Mouse (Mus musculus) limb, embryonic 14.5 days (tissue): Measurements from ENCODE around the gene Col18a1. TPM values are rescaled to one million over a fixed set of nuclear protein-coding genes. Genes with fewer than 3 reads are reported as not detected.

ENCODE experiments used
- ATAC-seq: fragments of 200-750 bp; cut with Nextera tagmentation; 2 replicates; pipeline ENCODE4 v1.8.0; 2017; ENCODE audit warnings: low read depth, moderate number of reproducible peaks, moderate TSS enrichment; ENCODE audit not compliant: low FRiP score
- DNase-seq: peaks from one replicate; pipeline ENCODE4 v3.0.0-alpha.2; 2015; ENCODE audit warnings: low spot score
- H3K27ac ChIP-seq: fragments of 300-500 bp; sonication (generic); replicated peaks from 2 replicates; pipeline ENCODE4 v1.5.1; 2014; ENCODE audit warnings: low read depth, mild to moderate bottlenecking, low read length, moderate library complexity, mixed read lengths
- H3K27me3 ChIP-seq: fragments of 300-500 bp; sonication (generic); 2 replicates; pipeline ENCODE4 v1.6.1; 2014; ENCODE audit warnings: low read length, mixed read lengths; ENCODE audit not compliant: control insufficient read depth, insufficient read depth
- H3K36me3 ChIP-seq: fragments of 300-500 bp; sonication (generic); 2 replicates; pipeline ENCODE4 v1.6.1; 2014; ENCODE audit warnings: mild to moderate bottlenecking, low read length, moderate library complexity, mixed read lengths; ENCODE audit not compliant: control insufficient read depth, insufficient read depth
- H3K4me1 ChIP-seq: fragments of 300-500 bp; sonication (generic); 2 replicates; pipeline ENCODE4 v1.6.1; 2014; ENCODE audit warnings: antibody characterized with exemption, low read length, mixed read lengths; ENCODE audit not compliant: control insufficient read depth, insufficient read depth
- H3K4me2 ChIP-seq: fragments of 300-500 bp; sonication (generic); replicated peaks from 2 replicates; pipeline ENCODE4 v1.6.1; 2014; ENCODE audit warnings: low read depth, mild to moderate bottlenecking, low read length, moderate library complexity; ENCODE audit not compliant: severe bottlenecking
- H3K4me3 ChIP-seq: fragments of 300-500 bp; sonication (generic); replicated peaks from 2 replicates; pipeline ENCODE4 v1.5.1; 2014; ENCODE audit warnings: low read length
- H3K9ac ChIP-seq: fragments of 300-500 bp; sonication (generic); 2 replicates; pipeline ENCODE4 v1.6.1; 2014; ENCODE audit warnings: mild to moderate bottlenecking, low read depth, low read length, moderate library complexity; ENCODE audit not compliant: severe bottlenecking
- H3K9me3 ChIP-seq: fragments of 300-500 bp; sonication (generic); 2 replicates; pipeline ENCODE4 v1.6.1; 2016; ENCODE audit warnings: low read length; ENCODE audit not compliant: control insufficient read depth
- POLR2A ChIP-seq: fragments of 200-500 bp; IDR thresholded peaks from 2 replicates; pipeline ENCODE4 v1.8.0; 2012; ENCODE audit warnings: inconsistent platforms, mild to moderate bottlenecking, moderate library complexity, borderline replicate concordance; ENCODE audit not compliant: insufficient read depth, insufficient read length; ENCODE audit errors: extremely low read depth
- WGBS: fragments of 180-500 bp; shearing (Covaris S2); extraction: QIAGEN DNeasy Blood & Tissue Kit; methylation state at CpG from one replicate; pipeline ENCODE4 v1.1.7; 2014; 5-methylcytosine and 5-hydroxymethylcytosine counted together
- polyA plus RNA-seq, 2 experiments: library from polyadenylated mRNA; depleted of rRNA in 1 of 2; stranded (reverse) in 1 of 2; unstranded in 1 of 2; fragments of >200 nt; fragmentation: Nextera tagmentation in 1 of 2; extraction: Ambion mirVana in 1 of 2; gene quantifications; 2 replicates each; pipeline versions ENCODE4 v1.2.1 to v1.2.3; 2012 to 2014

Col18a1 gene
- polyA plus RNA-seq, 2 experiments: 66.4 to 77.8 TPM

- Histone ChIP-seq H3K9me3 (no peaks in the 10 kb centered on the region), H3K27me3 (no peaks in the 10 kb centered on the region), H3K27ac (no peak overlapping the region), H3K9ac (no peak overlapping the region), H3K36me3 (no peaks in the 10 kb centered on the region), H3K4me2 (no peak overlapping the region), H3K4me3 (no peak overlapping the region), H3K4me1 (peaks cover 8% of the 10 kb centered on the region)
- DNase-seq (no peak), ATAC-seq (no peak)
- no peak for TF ChIP-seq POLR2A
- WGBS: 73% methylated on average over 6 of the region's 6 CpGs
Measured at GRCm38 (mm10) chr10:77028782-77029296, 137.5 kb downstream of the Col18a1 start.

- H3K4me2 ChIP-seq: no peak overlapping the region
- no peak overlapping the region for H3K9ac ChIP-seq
- ATAC-seq (no peak), DNase-seq (no peak)
- H3K27ac ChIP-seq: no peak overlapping the region
- H3K9me3 ChIP-seq: no peaks in the 10 kb centered on the region
- TF ChIP-seq POLR2A: no peak
- H3K36me3 ChIP-seq: no peaks in the 10 kb centered on the region
- no peaks in the 10 kb centered on the region for H3K27me3 ChIP-seq
- no peak overlapping the region for H3K4me3 ChIP-seq
- WGBS: 66% methylated on average over 3 of the region's 3 CpGs
- H3K4me1 ChIP-seq: no peaks in the 10 kb centered on the region
Measured at GRCm38 (mm10) chr10:77026944-77027343, 139.4 kb downstream of the Col18a1 start.

GRCm38 (mm10) chr10:77024231-77024630, 142.1 kb downstream of the Col18a1 start:
- no peak for ATAC-seq
- H3K36me3 ChIP-seq: no peaks in the 10 kb centered on the region
- 81% methylated on average over 5 of the region's 5 CpGs for WGBS
- H3K4me3 ChIP-seq: no peak overlapping the region
- H3K4me1 ChIP-seq: no peaks in the 10 kb centered on the region
- H3K27me3 ChIP-seq: no peaks in the 10 kb centered on the region
- no peak for DNase-seq
- TF ChIP-seq POLR2A: no peak
- no peak overlapping the region for H3K4me2 ChIP-seq
- H3K9ac ChIP-seq: no peak overlapping the region
- H3K27ac ChIP-seq: no peak overlapping the region
- no peaks in the 10 kb centered on the region for H3K9me3 ChIP-seq

- no peak for TF ChIP-seq POLR2A
- H3K27ac ChIP-seq: no peak overlapping the region
- DNase-seq (no peak), ATAC-seq (no peak)
- H3K4me2 ChIP-seq: no peak overlapping the region
- H3K4me1 ChIP-seq: no peaks in the 10 kb centered on the region
- WGBS: 81% methylated on average over 13 of the region's 13 CpGs
- H3K9ac ChIP-seq: no peak overlapping the region
- no peaks in the 10 kb centered on the region for H3K36me3 ChIP-seq
- no peaks in the 10 kb centered on the region for H3K27me3 ChIP-seq
- H3K4me3 ChIP-seq: no peak overlapping the region
- no peaks in the 10 kb centered on the region for H3K9me3 ChIP-seq
Measured at GRCm38 (mm10) chr10:77022301-77023130, 143.8 kb downstream of the Col18a1 start.

- Histone ChIP-seq H3K27ac (no peak overlapping the region), H3K27me3 (no peaks in the 10 kb centered on the region), H3K4me1 (no peaks in the 10 kb centered on the region), H3K4me2 (peak overlapping the region; percentile 24; the same call in 1 of the 2 replicates), H3K36me3 (no peaks in the 10 kb centered on the region), H3K9me3 (no peaks in the 10 kb centered on the region), H3K9ac (peak overlapping the region; percentile 45; the same call in 1 of the 2 replicates), H3K4me3 (peak overlapping the region; percentile 7; the same call in 1 of the 2 replicates)
- WGBS: 29% methylated on average over 17 of the region's 17 CpGs
- TF ChIP-seq POLR2A: no peak
- DNase-seq (peak; percentile 84), ATAC-seq (peak; percentile 72; the same call in 1 of the 2 replicates)
Measured at GRCm38 (mm10) chr10:77021399-77022052, 144.8 kb downstream of the Col18a1 start.
